24 mouse cellular contexts compared by ENCODE assay signal in the genomic region with DNA sequence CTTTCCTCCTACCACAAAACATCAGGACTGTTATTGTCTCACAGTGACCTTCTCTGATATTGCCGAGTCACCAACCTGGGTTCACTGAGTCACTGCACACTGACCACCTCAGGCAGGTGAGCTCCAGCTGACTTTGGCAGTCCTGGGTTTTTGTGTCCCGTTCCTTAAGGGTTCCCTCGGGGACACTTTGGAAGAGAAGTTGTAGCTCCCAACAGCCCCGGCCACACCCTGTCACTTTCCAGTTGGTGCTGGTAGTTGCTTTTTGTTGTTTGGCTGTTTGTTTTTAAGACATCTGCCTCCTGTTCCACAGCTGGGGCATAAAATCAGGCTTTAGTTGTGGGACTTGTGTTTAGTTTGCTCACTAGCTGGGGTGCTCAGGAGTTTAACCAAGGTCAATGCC. TPM values are rescaled to one million over a fixed set of nuclear protein-coding genes. Genes with fewer than 3 reads are reported as not detected.
DNase-seq lines count a peak whose midpoint lies in the region; ATAC-seq and TF ChIP-seq lines count a peak whose summit lies in the region.
"Had no signal": no experiment of that assay in that cellular context is flagged by ENCODE, and none has a peak within 500 bp of the region (broad histone marks: within the 10 kb centered on the region; RNA-seq: fewer than 3 reads in every experiment).

No protein-coding gene starts in this region.

- no peak overlapping the region for H3K9ac ChIP-seq in liver, embryonic 11.5 days (ENCODE audit: low read depth, low read length)
- H3K9ac ChIP-seq: embryonic facial prominence, embryonic 13.5 days; forebrain, postnatal 0 days; hindbrain, embryonic 12.5 days; liver, postnatal 0 days had no signal

- H3K4me1 ChIP-seq in liver, embryonic 11.5 days (replicated peaks; ENCODE audit: control insufficient read depth, insufficient read depth, low read length): no peaks in the 10 kb centered on the region
- H3K4me1 ChIP-seq in small intestine, adult 2 months (ENCODE audit: control insufficient read depth, insufficient read depth, insufficient read length, low read length): no peaks in the 10 kb centered on the region
- H3K4me1 ChIP-seq: hindbrain, embryonic 12.5 days; megakaryocyte, embryonic 14.5 days had no signal

- no peak overlapping the region for H3K4me2 ChIP-seq in liver, embryonic 11.5 days
- H3K4me2 ChIP-seq: embryonic facial prominence, embryonic 13.5 days; hindbrain, embryonic 12.5 days had no signal

- 79% methylated on average over 4 of the region's 4 CpGs for WGBS in liver, embryonic 11.5 days
- 54% methylated on average over 4 of the region's 4 CpGs for WGBS in small intestine, adult 2 months

- H3K4me3 ChIP-seq in liver, embryonic 11.5 days (ENCODE audit: low read depth, low read length): no peak overlapping the region
- no peak overlapping the region for H3K4me3 ChIP-seq in small intestine, adult 2 months (ENCODE audit: low read depth, low read length)
- H3K4me3 ChIP-seq: embryonic facial prominence, embryonic 13.5 days; hindbrain, embryonic 12.5 days; left cerebral cortex, adult 2 months; megakaryocyte, embryonic 14.5 days had no signal

- H3K36me3 ChIP-seq in liver, embryonic 11.5 days (ENCODE audit: control insufficient read depth, insufficient read depth, low read length): no peaks in the 10 kb centered on the region
- no peaks in the 10 kb centered on the region for H3K36me3 ChIP-seq in small intestine, adult 2 months (ENCODE audit: control insufficient read depth, insufficient read depth, low read length)
- H3K36me3 ChIP-seq: embryonic facial prominence, embryonic 13.5 days; G1E; hindbrain, embryonic 12.5 days had no signal

- no peak for ATAC-seq in liver, embryonic 11.5 days (replicated peaks; ENCODE audit: low FRiP score)
- ATAC-seq: activated CD4-positive, CD25-positive, alpha-beta regulatory T cell, adult 4 months; forebrain, postnatal 0 days; liver, postnatal 0 days; midbrain, embryonic 16.5 days had no signal

- no peaks in the 10 kb centered on the region for H3K9me3 ChIP-seq in liver, embryonic 11.5 days (ENCODE audit: control insufficient read depth, low read length)
- H3K9me3 ChIP-seq: embryonic facial prominence, embryonic 13.5 days; G1E; hindbrain, embryonic 12.5 days; megakaryocyte, embryonic 14.5 days had no signal

- H3K27ac ChIP-seq in liver, embryonic 11.5 days (ENCODE audit: low read depth, low read length): no peak overlapping the region
- peak overlapping the region; percentile 12; the same call in 1 of the 2 replicates for H3K27ac ChIP-seq in small intestine, adult 2 months (ENCODE audit: insufficient read depth, low read depth, low read length)
- H3K27ac ChIP-seq: embryonic facial prominence, embryonic 13.5 days; hindbrain, embryonic 12.5 days; left cerebral cortex, adult 2 months had no signal

- intact Hi-C loops in heart, postnatal 25 days (cut with DNase I): no loop called here
- intact Hi-C loops in gastrocnemius, postnatal 36 days (cut with DNase I): no loop called here

- no peaks in the 10 kb centered on the region for H3K27me3 ChIP-seq in liver, embryonic 11.5 days (replicated peaks; ENCODE audit: control insufficient read depth, insufficient read depth, low read length)
- no peaks in the 10 kb centered on the region for H3K27me3 ChIP-seq in small intestine, adult 2 months (ENCODE audit: control insufficient read depth, insufficient read depth, low read length)
- H3K27me3 ChIP-seq: embryonic facial prominence, embryonic 13.5 days; hindbrain, embryonic 12.5 days; megakaryocyte, embryonic 14.5 days had no signal

- TF ChIP-seq CTCF in small intestine, adult 2 months (IDR thresholded peaks at IDR 0.05; ENCODE audit: extremely low read depth, insufficient read length, insufficient replicate concordance, low read depth, low read length): no peak

- DNase-seq in heart, adult 11 months: peak; percentile 93
- no peak for DNase-seq in heart, postnatal 25 days (ENCODE audit: low spot score)
- peak; percentile 27 for DNase-seq in liver, embryonic 11.5 days (ENCODE audit: low spot score)
- DNase-seq in liver: no peak
- DNase-seq in gastrocnemius, postnatal 36 days: peak; percentile 21 to 31
- no peak for DNase-seq in urinary bladder, postnatal 14 days (ENCODE audit: low spot score)
- DNase-seq: adrenal gland, postnatal 10 days; cerebellum, adult 9-10 months; kidney, adult 8-10 months; kidney, postnatal 25 days; left cerebral cortex, postnatal 4 days; liver, postnatal 0 days; right cerebral cortex, postnatal 14 days; thymus, postnatal 14 days had no signal

- TF ChIP-seq POLR2A in small intestine, adult 2 months (IDR thresholded peaks at IDR 0.05; ENCODE audit: low read depth, low read length): no peak

RNA-seq across cellular contexts. Expression of gene Ror1, which starts 39.1 kb away (rescaled TPM):
- total RNA-seq in heart, postnatal 25 days (2021): 1 to 10 TPM; 7.7 to 9.7 TPM
- 3.9 and 4.1 TPM in 2 replicates for polyA plus RNA-seq in liver, embryonic 11.5 days (2014; fragmentation: Nextera tagmentation; extraction: Ambion mirVana)
- 1 to 10 TPM; 1.2 to 1.7 TPM for total RNA-seq in gastrocnemius, postnatal 36 days (2021)
- polyA plus RNA-seq in small intestine, adult 2 months (2012; rRNA removed): 0.43 and 0.46 TPM in 2 replicates
- total RNA-seq: neutrophil, adult 5-6 weeks had no signal
- polyA plus RNA-seq: activated CD4-positive, CD25-positive, alpha-beta regulatory T cell, adult 4 months; G1E had no signal

Comparison
In these comparisons a context has a peak if more than half of its experiments do, and no peak if none do; other contexts are left out.
1. DNase-seq: peak in heart, adult 11 months (single experiment), liver, embryonic 11.5 days (single experiment) and gastrocnemius, postnatal 36 days (2 of 2); none in heart, postnatal 25 days (single experiment), liver (single experiment) and urinary bladder, postnatal 14 days (single experiment).